Mouse (Mus musculus) ovary, postnatal 14 days (tissue): Measurements from ENCODE around the gene Zkscan3.

Experiments used
- DNase-seq: peaks from one replicate; pipeline ENCODE4 v3.0.0; 2022; ENCODE audit warnings: low spot score

The Zkscan3 gene

GRCm38 (mm10) chr13:21397486-21397885 lies 5.1 kb downstream of the Zkscan3 start:
- no peak for DNase-seq

- peak; percentile 20 for DNase-seq
These were observed 6.5 kb downstream of the Zkscan3 start for GRCm38 (mm10) chr13:21396048-21396447.

GRCm38 (mm10) chr13:21395623-21396022 lies 6.9 kb downstream of the Zkscan3 start:
- DNase-seq, result no peak

GRCm38 (mm10) chr13:21395211-21395610 lies 7.3 kb downstream of the Zkscan3 start:
- DNase-seq, result no peak

- no peak for DNase-seq
These were observed 24.8 kb downstream of the Zkscan3 start for GRCm38 (mm10) chr13:21377773-21378172.

- no peak for DNase-seq
These were observed 29.9 kb downstream of the Zkscan3 start for GRCm38 (mm10) chr13:21372700-21373099.

- DNase-seq, result no peak
These were observed 35.9 kb downstream of the Zkscan3 start for GRCm38 (mm10) chr13:21366635-21367034.

- DNase-seq, result no peak
These were observed 38.8 kb downstream of the Zkscan3 start for GRCm38 (mm10) chr13:21363719-21364118.

- DNase-seq, result peak; percentile 75
These were observed 39.8 kb downstream of the Zkscan3 start, which contains the start of gene Zscan12 for GRCm38 (mm10) chr13:21362621-21363248. Zscan12 (plus strand) TSS chr13:21362820.

GRCm38 (mm10) chr13:21350593-21350992 lies 52.0 kb downstream of the Zkscan3 start:
- no peak for DNase-seq

- no peak for DNase-seq
These were observed 55.9 kb downstream of the Zkscan3 start, which contains the start of gene Olfr1367 for GRCm38 (mm10) chr13:21346610-21347009. Olfr1367 (plus strand) TSS chr13:21346910.
